Mouse (Mus musculus): ENCODE results near the gene Gm45213. TPM values are rescaled to one million over a fixed set of nuclear protein-coding genes. Genes with fewer than 3 reads are reported as not detected.
A peak's percentile ranks its signal among the peaks of the same experiment; 100 is the strongest.

The Gm45213 gene
- polyA plus RNA-seq, 2 experiments from 2014 or later: not detected

- ATAC-seq: peak; percentile 75
These were observed 65.8 kb downstream of the Gm45213 start, which contains the start of gene Chsy1 for GRCm38 (mm10) chr7:66108961-66109854. Chsy1 (plus strand) TSS chr7:66109515.

- peak; percentile 43 for ATAC-seq
These were observed 66.6 kb downstream of the Gm45213 start for GRCm38 (mm10) chr7:66109855-66110635.

- peak; percentile 22 for ATAC-seq
These were observed 67.3 kb downstream of the Gm45213 start for GRCm38 (mm10) chr7:66110636-66111112.

GRCm38 (mm10) chr7:66111211-66111610, 67.8 kb downstream of the Gm45213 start:
- no peak for ATAC-seq

Other genes with a start within 250 kb of the Gm45213 start
- not detected for gene Pcsk6, start 181.9 kb upstream of the Gm45213 start, polyA plus RNA-seq (2017; shearing (Covaris generic))
- 100 to 1,000 TPM; 120 to 121 TPM for gene Snrpa1, start 15.4 kb downstream of the Gm45213 start, polyA plus RNA-seq (2017; shearing (Covaris generic))
- gene Selenos, start 36.0 kb downstream of the Gm45213 start, polyA plus RNA-seq (2017; shearing (Covaris generic)): 100 to 1,000 TPM; 176 to 177 TPM
- 10 to 100 TPM in 1 of 2 experiments, 1 to 10 TPM in 1; 7.4 to 10.6 TPM for gene Chsy1, start 65.9 kb downstream of the Gm45213 start, polyA plus RNA-seq (2017; shearing (Covaris generic))

Measured in CD4-positive, CD25-positive, alpha-beta regulatory T cell, adult 4 months (primary cell).